Mouse (Mus musculus) hindbrain, embryonic 12.5 days (tissue): Measurements from ENCODE around the gene Zfp651. TPM values are rescaled to one million over a fixed set of nuclear protein-coding genes. Genes with fewer than 3 reads are reported as not detected.
A peak's percentile ranks its signal among the peaks of the same experiment; 100 is the strongest.

ENCODE experiments used
- ATAC-seq: fragments of 200-750 bp; cut with Nextera tagmentation; 2 replicates; pipeline ENCODE4 v1.8.0; 2017; ENCODE audit warnings: moderate TSS enrichment; ENCODE audit not compliant: low FRiP score
- H3K27ac ChIP-seq: fragments of 300-500 bp; sonication (generic); 2 replicates; pipeline ENCODE4 v1.5.1; 2016; ENCODE audit warnings: mild to moderate bottlenecking
- H3K27me3 ChIP-seq: fragments of 300-500 bp; sonication (generic); 2 replicates; pipeline ENCODE4 v1.6.1; 2016; ENCODE audit warnings: mild to moderate bottlenecking
- H3K36me3 ChIP-seq: fragments of 300-500 bp; sonication (generic); 2 replicates; pipeline ENCODE4 v1.6.1; 2016; ENCODE audit warnings: mild to moderate bottlenecking
- H3K4me1 ChIP-seq: fragments of 300-500 bp; sonication (generic); 2 replicates; pipeline ENCODE4 v1.6.1; 2016
- H3K4me2 ChIP-seq: fragments of 300-500 bp; sonication (generic); replicated peaks from 2 replicates; pipeline ENCODE4 v1.6.1; 2016; ENCODE audit warnings: mild to moderate bottlenecking
- H3K4me3 ChIP-seq: fragments of 300-500 bp; sonication (generic); 2 replicates; pipeline ENCODE4 v1.5.1; 2016; ENCODE audit warnings: mild to moderate bottlenecking
- H3K9ac ChIP-seq: fragments of 300-500 bp; sonication (generic); 2 replicates; pipeline ENCODE4 v1.6.1; 2016; ENCODE audit warnings: mild to moderate bottlenecking, moderate library complexity
- H3K9me3 ChIP-seq: fragments of 300-500 bp; sonication (generic); replicated peaks from 2 replicates; pipeline ENCODE4 v1.6.1; 2016; ENCODE audit warnings: mild to moderate bottlenecking
- WGBS: fragments of 180-500 bp; shearing (Covaris S2); methylation state at CpG from one replicate; pipeline ENCODE4 v1.1.7; 2016; 5-methylcytosine and 5-hydroxymethylcytosine counted together
- polyA plus RNA-seq: library from polyadenylated mRNA; unstranded; fragments of >200 nt; fragmentation: Nextera tagmentation; extraction: Ambion mirVana; gene quantifications from 2 replicates; pipeline ENCODE4 v1.2.1, GENCODE M21; 2016

The Zfp651 gene
- polyA plus RNA-seq, 1 experiment from 2014 or later: 12.4 TPM

DNA sequence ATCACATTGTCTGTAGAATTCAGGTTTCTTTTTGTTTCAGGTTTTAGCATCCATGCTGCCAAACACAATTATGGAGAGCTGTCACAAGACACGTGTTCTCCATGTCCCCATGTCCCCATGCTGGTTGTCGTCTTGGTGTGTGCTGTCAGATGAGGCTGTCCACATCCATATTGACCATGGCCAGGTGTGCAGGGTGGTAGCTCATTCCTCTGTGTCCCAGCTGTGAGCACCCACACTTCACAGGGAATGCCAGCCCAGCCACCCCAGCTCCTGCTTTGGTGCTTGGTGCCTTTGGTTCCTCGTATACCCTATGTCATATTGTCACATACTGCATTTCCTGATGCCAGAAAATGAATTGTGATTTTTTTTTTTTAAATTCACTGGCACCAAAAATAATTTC is 4.5 kb upstream of the Zfp651 start:
- H3K9me3 ChIP-seq: no peaks in the 10 kb centered on the region
- H3K27ac ChIP-seq: no peak overlapping the region
- H3K9ac ChIP-seq: no peak overlapping the region
- 89% methylated on average over 3 of the region's 3 CpGs for WGBS
- no peak overlapping the region for H3K4me2 ChIP-seq
- ATAC-seq: no peak
- H3K36me3 ChIP-seq: peaks cover 61% of the 10 kb centered on the region
- no peak overlapping the region for H3K4me3 ChIP-seq
- peaks cover 17% of the 10 kb centered on the region for H3K4me1 ChIP-seq
- H3K27me3 ChIP-seq: no peaks in the 10 kb centered on the region

DNA sequence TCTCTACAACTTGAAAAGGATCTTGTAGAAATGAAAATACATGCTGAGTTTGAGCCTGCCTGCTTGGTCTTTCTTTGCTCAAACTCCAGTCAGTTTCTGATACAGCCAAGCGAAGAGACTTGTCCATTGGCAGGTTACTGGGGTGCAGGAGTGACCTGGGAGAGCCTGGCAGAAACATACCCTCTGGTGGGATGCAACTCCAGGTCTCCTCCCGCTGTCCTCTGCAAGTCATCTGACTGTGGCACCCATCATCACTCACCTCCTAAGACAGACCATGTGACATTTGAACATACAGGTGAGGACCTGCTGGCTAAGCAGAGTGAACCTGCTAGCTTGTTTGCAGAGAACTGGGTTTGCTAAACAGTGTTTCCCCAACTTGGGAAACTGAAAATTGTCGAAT is 2.3 kb upstream of the Zfp651 start:
- Histone ChIP-seq H3K27ac (no peak overlapping the region), H3K9me3 (no peaks in the 10 kb centered on the region), H3K9ac (no peak overlapping the region), H3K4me3 (no peak overlapping the region), H3K27me3 (no peaks in the 10 kb centered on the region), H3K4me1 (peaks cover 31% of the 10 kb centered on the region), H3K36me3 (peaks cover 39% of the 10 kb centered on the region), H3K4me2 (no peak overlapping the region)
- ATAC-seq: no peak
- WGBS: 90% methylated on average over 3 of the region's 3 CpGs

DNA sequence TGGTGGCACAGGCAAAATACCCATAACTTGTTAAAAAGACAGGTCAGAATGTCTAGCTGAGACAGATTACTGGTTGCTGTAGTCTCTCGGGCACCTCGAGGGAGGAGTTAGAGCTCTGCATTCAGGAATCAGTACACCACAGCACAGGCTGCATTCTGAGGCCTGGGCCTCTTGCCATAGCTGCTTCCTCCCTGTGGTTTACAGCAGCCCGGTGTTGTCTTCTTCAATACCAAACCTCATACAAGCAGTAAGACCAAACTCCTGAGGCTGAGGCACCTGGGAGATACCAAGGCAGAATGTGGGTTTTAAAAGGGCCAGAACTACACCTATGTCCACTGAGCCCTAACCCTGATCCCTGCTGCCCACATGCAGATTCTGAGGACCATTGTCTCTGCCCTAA is 1.7 kb upstream of the Zfp651 start:
- 71% methylated on average over 3 of the region's 3 CpGs for WGBS
- H3K9ac ChIP-seq: no peak overlapping the region

DNA sequence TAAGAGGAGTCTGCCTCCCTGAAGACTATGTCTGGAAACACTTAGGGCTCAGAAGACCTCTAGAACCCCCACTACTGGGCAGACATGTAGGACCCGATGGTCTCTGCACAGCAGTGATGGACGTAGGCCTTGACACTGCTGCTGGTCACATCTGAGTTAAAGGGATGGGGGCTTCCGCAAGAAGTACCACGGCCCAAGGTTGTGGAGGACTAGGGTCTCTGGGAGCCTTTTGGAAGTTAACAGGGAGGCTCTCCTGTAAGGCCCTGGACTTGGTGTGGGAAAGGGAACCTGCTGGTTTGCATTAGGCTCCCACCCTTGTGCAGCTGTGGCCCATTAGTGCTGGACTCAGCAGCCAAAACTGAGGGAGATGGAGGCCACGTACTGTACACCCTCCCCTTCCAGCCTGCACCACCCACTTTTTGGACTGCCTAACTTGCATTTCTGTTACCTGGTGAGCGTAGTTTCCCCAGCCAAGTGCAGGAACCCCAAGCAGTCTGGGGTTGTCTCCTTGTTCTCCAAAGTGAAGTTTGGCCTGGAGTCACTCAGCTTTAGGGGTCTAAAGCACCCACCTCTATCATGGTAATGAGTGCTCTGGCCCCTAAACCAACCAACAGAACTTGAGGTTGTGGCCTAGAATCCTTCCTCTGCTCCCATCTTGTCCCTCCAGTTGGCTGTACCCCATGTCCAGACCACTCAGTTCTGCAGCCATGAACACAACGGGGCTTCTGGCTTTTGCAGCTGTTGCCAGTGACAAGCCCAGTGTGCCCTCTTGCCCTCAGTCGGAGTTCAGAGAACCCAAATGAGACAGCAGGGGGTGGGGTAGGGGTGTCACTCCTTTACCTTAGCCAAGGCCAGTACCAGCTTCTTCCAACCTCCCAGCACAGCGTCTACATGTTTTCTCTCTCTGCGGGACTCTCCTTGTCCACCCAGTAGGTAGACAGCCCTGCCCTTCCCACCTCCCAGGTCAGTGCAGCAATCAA is 1.0 kb upstream of the Zfp651 start:
- 51% methylated on average over 10 of the region's 10 CpGs for WGBS
- peaks cover 36% of the 10 kb centered on the region for H3K4me1 ChIP-seq
- peak overlapping the region; percentile 44 for H3K27ac ChIP-seq
- peaks cover 33% of the 10 kb centered on the region for H3K36me3 ChIP-seq
- peak overlapping the region; percentile 89 for H3K4me3 ChIP-seq
- H3K9me3 ChIP-seq: no peaks in the 10 kb centered on the region
- H3K27me3 ChIP-seq: no peaks in the 10 kb centered on the region
- H3K4me2 ChIP-seq: peak overlapping the region; percentile 95
- ATAC-seq: no peak
- peak overlapping the region; percentile 94 for H3K9ac ChIP-seq

More for the DNA sequence above, 1.7 kb upstream of the Zfp651 start:
- ATAC-seq: no peak
- peaks cover 36% of the 10 kb centered on the region for H3K4me1 ChIP-seq
- H3K36me3 ChIP-seq: peaks cover 33% of the 10 kb centered on the region
- no peak overlapping the region for H3K4me2 ChIP-seq
- peak overlapping the region; percentile 44; the same call in 1 of the 2 replicates for H3K27ac ChIP-seq
- H3K4me3 ChIP-seq: no peak overlapping the region
- H3K9me3 ChIP-seq: no peaks in the 10 kb centered on the region
- no peaks in the 10 kb centered on the region for H3K27me3 ChIP-seq

GRCm38 (mm10) chr9:121760271-121761090 is 1.4 kb downstream of the Zfp651 start:
- WGBS: 1% methylated on average over 43 of the region's 43 CpGs
- Histone ChIP-seq H3K4me1 (peaks cover 39% of the 10 kb centered on the region), H3K27ac (peak overlapping the region; percentile 91), H3K4me2 (peak overlapping the region; percentile 95), H3K9ac (peak overlapping the region; percentile 94), H3K9me3 (no peaks in the 10 kb centered on the region), H3K4me3 (peak overlapping the region; percentile 89), H3K27me3 (no peaks in the 10 kb centered on the region), H3K36me3 (peaks cover 35% of the 10 kb centered on the region)
- peak; percentile 53 for ATAC-seq

GRCm38 (mm10) chr9:121761091-121761665 is 2.0 kb downstream of the Zfp651 start:
- H3K4me1 ChIP-seq: peaks cover 39% of the 10 kb centered on the region
- H3K9ac ChIP-seq: peak overlapping the region; percentile 94
- H3K4me3 ChIP-seq: peak overlapping the region; percentile 89
- WGBS: 62% methylated on average over 10 of the region's 10 CpGs
- H3K9me3 ChIP-seq: no peaks in the 10 kb centered on the region
- H3K27ac ChIP-seq: 0 out of 2 replicates have a peak overlapping the region, but pooled peaks have one; percentile 91
- H3K36me3 ChIP-seq: peaks cover 38% of the 10 kb centered on the region
- peak overlapping the region; percentile 95 for H3K4me2 ChIP-seq
- no peak for ATAC-seq
- no peaks in the 10 kb centered on the region for H3K27me3 ChIP-seq

DNA sequence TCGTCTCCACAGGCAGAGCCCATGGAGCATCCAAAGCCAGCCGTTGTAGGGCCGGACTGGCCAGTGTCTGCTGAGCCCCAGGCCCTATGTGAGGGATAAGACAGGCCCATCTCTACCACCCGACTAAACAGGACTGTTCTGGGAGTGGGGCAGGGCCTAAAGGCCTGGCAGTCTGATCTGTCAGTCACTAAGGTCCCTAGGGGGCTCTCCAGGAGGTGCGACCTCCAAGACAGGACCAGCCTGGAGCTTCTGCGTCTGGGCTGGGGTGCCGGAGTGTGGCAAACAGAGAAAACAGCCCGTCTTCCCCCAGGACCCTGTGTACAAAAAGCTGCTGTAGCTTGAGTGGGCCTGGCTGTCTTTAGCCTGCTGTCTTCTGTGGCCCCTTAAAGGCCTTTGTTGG is 2.7 kb downstream of the Zfp651 start:
- Histone ChIP-seq H3K4me3 (no peak overlapping the region), H3K9me3 (no peaks in the 10 kb centered on the region), H3K36me3 (peaks cover 42% of the 10 kb centered on the region), H3K4me1 (peaks cover 39% of the 10 kb centered on the region), H3K27me3 (no peaks in the 10 kb centered on the region), H3K9ac (0 out of 2 replicates have a peak overlapping the region, but pooled peaks have one; percentile 2), H3K27ac (peak overlapping the region; percentile 12; the same call in 1 of the 2 replicates), H3K4me2 (0 out of 2 replicates have a peak overlapping the region, but pooled peaks have one; percentile 95)
- no peak for ATAC-seq
- 64% methylated on average over 8 of the region's 8 CpGs for WGBS

DNA sequence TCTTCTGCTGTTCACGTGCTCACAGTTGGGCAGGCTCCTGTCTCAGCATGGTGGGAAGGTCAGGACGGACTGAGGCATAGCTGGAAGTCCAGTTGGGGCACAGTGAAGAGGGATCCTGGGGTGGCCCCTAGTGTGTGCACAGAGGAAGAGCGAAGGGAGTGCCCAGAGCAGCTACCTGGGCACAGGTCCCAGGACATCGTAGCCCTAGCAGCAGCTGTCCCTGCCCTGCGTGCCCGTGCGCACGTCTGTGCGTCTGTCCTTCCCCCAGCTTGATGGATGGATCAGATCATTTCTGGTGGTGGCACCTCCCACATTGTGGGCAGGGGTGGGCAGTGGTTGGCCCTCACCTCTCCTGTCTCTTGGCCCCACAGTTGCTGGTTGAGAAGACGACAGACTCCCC is 3.1 kb downstream of the Zfp651 start:
- H3K27me3 ChIP-seq: no peaks in the 10 kb centered on the region
- no peak overlapping the region for H3K27ac ChIP-seq
- no peak overlapping the region for H3K9ac ChIP-seq
- 83% methylated on average over 10 of the region's 10 CpGs for WGBS
- no peak for ATAC-seq
- no peak overlapping the region for H3K4me2 ChIP-seq
- peaks cover 44% of the 10 kb centered on the region for H3K36me3 ChIP-seq
- peaks cover 39% of the 10 kb centered on the region for H3K4me1 ChIP-seq
- no peak overlapping the region for H3K4me3 ChIP-seq
- no peaks in the 10 kb centered on the region for H3K9me3 ChIP-seq

- no peak overlapping the region for H3K4me3 ChIP-seq
- no peaks in the 10 kb centered on the region for H3K9me3 ChIP-seq
- H3K27me3 ChIP-seq: no peaks in the 10 kb centered on the region
- H3K4me1 ChIP-seq: peaks cover 35% of the 10 kb centered on the region
- H3K36me3 ChIP-seq: peaks cover 49% of the 10 kb centered on the region
- H3K27ac ChIP-seq: no peak overlapping the region
- 85% methylated on average over 25 of the region's 25 CpGs for WGBS
- no peak overlapping the region for H3K9ac ChIP-seq
- H3K4me2 ChIP-seq: no peak overlapping the region
- ATAC-seq: no peak
These were observed 3.6 kb downstream of the Zfp651 start for GRCm38 (mm10) chr9:121762761-121763160.

DNA sequence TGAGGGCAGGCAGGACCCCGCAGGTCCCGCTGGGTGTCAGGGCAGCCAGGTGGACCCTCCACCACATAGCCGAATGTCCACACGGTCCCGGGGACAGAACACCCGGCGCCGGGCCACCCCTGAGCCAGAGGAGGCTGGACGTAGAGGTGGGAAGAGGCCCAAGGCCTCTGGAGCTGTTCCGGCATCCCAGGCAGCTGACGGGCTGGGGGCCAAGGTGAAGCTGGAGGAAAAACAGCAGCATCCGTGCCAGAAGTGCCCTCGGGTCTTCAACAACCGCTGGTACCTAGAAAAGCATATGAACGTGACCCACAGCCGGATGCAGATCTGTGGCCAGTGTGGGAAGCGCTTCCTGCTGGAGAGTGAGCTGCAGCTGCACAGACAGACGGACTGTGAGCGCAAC is 4.6 kb downstream of the Zfp651 start:
- no peak for ATAC-seq
- Histone ChIP-seq H3K27ac (no peak overlapping the region), H3K4me1 (peaks cover 26% of the 10 kb centered on the region), H3K27me3 (no peaks in the 10 kb centered on the region), H3K36me3 (peaks cover 58% of the 10 kb centered on the region), H3K4me3 (no peak overlapping the region), H3K9ac (no peak overlapping the region), H3K9me3 (no peaks in the 10 kb centered on the region), H3K4me2 (no peak overlapping the region)
- WGBS: 93% methylated on average over 19 of the region's 19 CpGs

GRCm38 (mm10) chr9:121765166-121765855 is 6.2 kb downstream of the Zfp651 start:
- 94% methylated on average over 16 of the region's 16 CpGs for WGBS

More at GRCm38 (mm10) chr9:121765166-121765855, 6.2 kb downstream of the Zfp651 start:
- ATAC-seq: no peak
- Histone ChIP-seq H3K4me1 (peaks cover 23% of the 10 kb centered on the region), H3K9ac (no peak overlapping the region; the same call in 1 of the 2 replicates), H3K4me2 (no peak overlapping the region), H3K36me3 (peaks cover 59% of the 10 kb centered on the region), H3K27me3 (no peaks in the 10 kb centered on the region), H3K4me3 (no peak overlapping the region), H3K27ac (no peak overlapping the region), H3K9me3 (no peaks in the 10 kb centered on the region)
